Mouse (Mus musculus): ENCODE measurements around the gene Kdf1.

DNA sequence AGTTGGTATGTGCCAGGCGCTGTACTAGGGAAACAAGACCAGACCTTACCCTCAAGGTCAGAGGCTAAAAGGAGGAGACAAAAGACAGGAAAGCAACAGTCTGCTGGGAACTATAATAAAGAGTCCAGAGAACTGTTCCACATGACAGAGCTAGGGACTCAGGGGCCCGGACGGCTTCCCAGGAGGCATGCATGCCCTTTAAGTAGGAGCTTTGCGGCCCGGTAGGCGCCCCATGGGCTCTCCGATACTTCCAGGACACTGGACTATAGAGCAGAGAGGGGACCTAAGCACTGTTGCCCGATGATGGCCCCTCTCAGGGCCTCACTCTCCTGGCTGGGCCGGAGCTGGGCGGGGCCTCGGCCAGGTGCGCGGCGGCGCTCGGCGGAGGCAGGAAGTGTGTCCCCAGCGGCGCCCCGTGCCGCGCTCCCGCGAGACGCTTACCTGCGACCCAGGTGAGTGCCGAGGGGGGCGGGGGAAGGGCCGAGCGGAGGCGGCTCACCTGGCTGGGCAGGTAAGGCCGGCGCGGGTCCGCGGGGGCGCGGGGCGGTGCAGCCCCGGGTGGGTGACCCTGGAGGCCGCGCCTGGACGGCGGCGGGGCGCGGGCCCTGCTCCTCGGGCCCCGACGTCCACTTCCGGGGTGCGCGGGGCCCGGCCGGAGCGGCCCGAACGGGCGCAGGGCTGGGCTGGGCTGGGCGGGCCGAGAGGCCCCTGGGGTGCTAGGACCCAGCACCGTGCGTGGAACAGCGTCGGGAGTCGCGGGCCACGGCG is at the start of gene Kdf1:
- TF ChIP-seq CTCF (IDR thresholded peaks at IDR 0.05; ENCODE audit: extremely low read depth, insufficient read depth, insufficient read length, insufficient replicate concordance) (no peak), POLR2A (IDR thresholded peaks at IDR 0.05; ENCODE audit: low read depth, low read length) (no peak)

Measured in spleen, adult 2 months (tissue).